ENCODE assay signal across 21 mouse cellular contexts in genomic region chr10:96831071-96831470, GRCm38 (mm10).
DNase-seq lines count a peak whose midpoint lies in the region.
"Had no signal": no experiment of that assay in that cellular context is flagged by ENCODE, and none has a peak within 500 bp of the region (broad histone marks: within the 10 kb centered on the region; RNA-seq: fewer than 3 reads in every experiment).

No protein-coding gene starts in this region.

- H3K27ac ChIP-seq in embryonic facial prominence, embryonic 10.5 days (replicated peaks), result no peak overlapping the region
- H3K27ac ChIP-seq: embryonic facial prominence, embryonic 12.5 days; forebrain, embryonic 12.5 days; heart, embryonic 10.5 days; hindbrain, embryonic 13.5 days; intestine, embryonic 15.5 days had no signal

- no peaks in the 10 kb centered on the region for H3K36me3 ChIP-seq in embryonic facial prominence, embryonic 10.5 days (replicated peaks)
- H3K36me3 ChIP-seq: embryonic facial prominence, embryonic 12.5 days; forebrain, embryonic 12.5 days; heart, embryonic 10.5 days; hindbrain, embryonic 13.5 days; intestine, embryonic 15.5 days had no signal

- intact Hi-C loops in left cerebral cortex, postnatal 4 days (cut with DNase I), result no loop called here
- intact Hi-C loops in left cerebral cortex, postnatal 36 days (cut with DNase I), result no loop called here

- no peaks in the 10 kb centered on the region for H3K9me3 ChIP-seq in embryonic facial prominence, embryonic 10.5 days
- H3K9me3 ChIP-seq: embryonic facial prominence, embryonic 12.5 days; forebrain, embryonic 12.5 days; heart, embryonic 10.5 days; hindbrain, embryonic 13.5 days; intestine, embryonic 15.5 days had no signal

- no peak overlapping the region for H3K4me3 ChIP-seq in embryonic facial prominence, embryonic 10.5 days
- H3K4me3 ChIP-seq: embryonic facial prominence, embryonic 12.5 days; forebrain, embryonic 12.5 days; heart, embryonic 10.5 days; hindbrain, embryonic 13.5 days; intestine, embryonic 15.5 days had no signal

- peaks cover 4% of the 10 kb centered on the region; the same call in 1 of the 2 replicates for H3K4me1 ChIP-seq in embryonic facial prominence, embryonic 10.5 days
- H3K4me1 ChIP-seq: forebrain, embryonic 12.5 days; heart, embryonic 10.5 days; intestine, embryonic 15.5 days had no signal

- no peaks in the 10 kb centered on the region for H3K27me3 ChIP-seq in embryonic facial prominence, embryonic 10.5 days (replicated peaks; ENCODE audit: low read depth, poor library complexity, severe bottlenecking)
- H3K27me3 ChIP-seq: embryonic facial prominence, embryonic 12.5 days; forebrain, embryonic 12.5 days; hindbrain, embryonic 13.5 days; intestine, embryonic 15.5 days had no signal

- 86% methylated on average over 12 of the region's 12 CpGs for WGBS in embryonic facial prominence, embryonic 10.5 days

- DNase-seq in cerebellum, adult 11-12 months, result peak; percentile 57
- no peak for DNase-seq in cerebellum, postnatal 4 days (ENCODE audit: low spot score in 2 of 2)
- DNase-seq in left cerebral cortex, postnatal 4 days, result peak; percentile 16
- no peak for DNase-seq in left cerebral cortex, postnatal 36 days (ENCODE audit: low spot score in 2 of 2)
- DNase-seq in cerebellum, adult 9-10 months, result peak; percentile 72
- peak; percentile 51 to 59 for DNase-seq in cerebellum, postnatal 25 days
- DNase-seq in embryonic facial prominence, embryonic 10.5 days (ENCODE audit: low spot score), result no peak
- no peak for DNase-seq in kidney, postnatal 25 days
- DNase-seq: adrenal gland, postnatal 10 days; embryo, embryonic 11 days; forebrain, postnatal 0 days; gastrocnemius, postnatal 36 days; heart, adult 11 months; heart, postnatal 10 days; heart, postnatal 4 days; kidney, adult 18-20 months had no signal

Comparison
In these comparisons a context has a peak if more than half of its experiments do, and no peak if none do; other contexts are left out.
1. DNase-seq: peak in cerebellum, adult 11-12 months (single experiment), left cerebral cortex, postnatal 4 days (single experiment), cerebellum, adult 9-10 months (single experiment) and cerebellum, postnatal 25 days (2 of 2); none in cerebellum, postnatal 4 days (0 of 2), left cerebral cortex, postnatal 36 days (0 of 2), embryonic facial prominence, embryonic 10.5 days (single experiment) and kidney, postnatal 25 days (0 of 2).